Mouse (Mus musculus): ENCODE measurements around the gene Cst3. TPM values are rescaled to one million over a fixed set of nuclear protein-coding genes. Genes with fewer than 3 reads are reported as not detected.

Cst3 gene
- polyA plus RNA-seq (2012; rRNA removed): 742 and 822 TPM in 2 replicates

GRCm38 (mm10) chr2:148875335-148875811 is at the start of gene Cst3:
Cst3 (minus strand) TSS chr2:148875692.
- peak; percentile 54 to 88 for DNase-seq (ENCODE audit: low read depth in 1 of 2, low spot score in 2 of 2)
- peak within 1 kb of the TSS; percentile 69 for H3K27ac ChIP-seq (ENCODE audit: insufficient read depth, low read length)
- TF ChIP-seq POLR2A (IDR thresholded peaks at IDR 0.05; ENCODE audit: low read depth, low read length) (peak; percentile 58), CTCF (IDR thresholded peaks at IDR 0.05; ENCODE audit: extremely low read depth, insufficient read depth, insufficient read length, insufficient replicate concordance) (no peak)

GRCm38 (mm10) chr2:148902286-148902685 is 26.8 kb upstream of the Cst3 start:
- Histone ChIP-seq H3K27ac (ENCODE audit: insufficient read depth, low read length) (no peak overlapping the region), H3K27me3 (ENCODE audit: control insufficient read depth, insufficient read depth, low read length) (no peaks in the 10 kb centered on the region), H3K4me3 (ENCODE audit: extremely low read depth, insufficient read depth, insufficient read length) (no peak overlapping the region), H3K4me1 (ENCODE audit: control insufficient read depth, insufficient read depth, insufficient read length) (no peaks in the 10 kb centered on the region; the same call in 1 of the 2 replicates), H3K36me3 (ENCODE audit: control insufficient read depth, insufficient read depth, low read length) (no peaks in the 10 kb centered on the region)
- DNase-seq (ENCODE audit: low read depth in 1 of 2, low spot score in 2 of 2): peak; percentile 35 to 57
- TF ChIP-seq POLR2A (IDR thresholded peaks at IDR 0.05; ENCODE audit: low read depth, low read length) (no peak), CTCF (IDR thresholded peaks at IDR 0.05; ENCODE audit: extremely low read depth, insufficient read depth, insufficient read length, insufficient replicate concordance) (peak; percentile 63; the same call in 1 of the 2 replicates)
- WGBS: 10% methylated on average over 5 of the region's 5 CpGs

More at GRCm38 (mm10) chr2:148875335-148875811, at the start of gene Cst3:
- Histone ChIP-seq H3K4me1 (ENCODE audit: control insufficient read depth, insufficient read depth, insufficient read length) (peaks cover 19% of the 10 kb centered on the region; the same call in 1 of the 2 replicates), H3K4me3 (ENCODE audit: extremely low read depth, insufficient read depth, insufficient read length) (peak within 1 kb of the TSS; percentile 71), H3K36me3 (ENCODE audit: control insufficient read depth, insufficient read depth, low read length) (peaks cover 5% of the 10 kb centered on the region), H3K27me3 (ENCODE audit: control insufficient read depth, insufficient read depth, low read length) (no peaks in the 10 kb centered on the region)
- WGBS: under 1% methylated on average over 19 of the region's 19 CpGs

DNA sequence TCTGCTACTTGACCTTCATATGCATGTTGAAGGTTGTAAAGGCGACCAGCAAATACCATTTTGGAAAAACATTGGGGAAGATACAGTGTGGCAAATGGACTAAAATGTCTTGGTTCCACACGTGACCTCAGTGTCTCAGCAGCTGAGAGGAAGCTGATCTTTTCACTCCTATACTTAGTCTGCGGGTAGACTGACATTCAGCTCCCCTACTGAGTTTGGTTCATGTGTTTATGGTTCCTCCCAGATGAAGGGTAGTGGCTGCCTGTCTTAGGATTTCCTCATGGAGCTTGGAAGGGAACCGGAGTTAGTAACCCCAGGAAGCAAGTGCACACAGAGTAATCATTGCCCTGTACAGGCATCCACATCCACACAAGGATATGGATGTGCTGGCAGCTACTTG is 24.8 kb upstream of the Cst3 start:
- WGBS: 53% methylated on average over 4 of the region's 4 CpGs
- TF ChIP-seq CTCF (IDR thresholded peaks at IDR 0.05; ENCODE audit: extremely low read depth, insufficient read depth, insufficient read length, insufficient replicate concordance): no peak
- TF ChIP-seq POLR2A (IDR thresholded peaks at IDR 0.05; ENCODE audit: low read depth, low read length): no peak
- no peaks in the 10 kb centered on the region for H3K27me3 ChIP-seq (ENCODE audit: control insufficient read depth, insufficient read depth, low read length)
- no peak overlapping the region for H3K27ac ChIP-seq (ENCODE audit: insufficient read depth, low read length)
- H3K4me3 ChIP-seq (ENCODE audit: extremely low read depth, insufficient read depth, insufficient read length): no peak overlapping the region
- no peaks in the 10 kb centered on the region; the same call in 1 of the 2 replicates for H3K4me1 ChIP-seq (ENCODE audit: control insufficient read depth, insufficient read depth, insufficient read length)
- no peaks in the 10 kb centered on the region for H3K36me3 ChIP-seq (ENCODE audit: control insufficient read depth, insufficient read depth, low read length)
- no peak for DNase-seq (ENCODE audit: low read depth in 1 of 2, low spot score in 2 of 2)

- Histone ChIP-seq H3K4me3 (ENCODE audit: extremely low read depth, insufficient read depth, insufficient read length) (no peak overlapping the region), H3K27me3 (ENCODE audit: control insufficient read depth, insufficient read depth, low read length) (no peaks in the 10 kb centered on the region), H3K36me3 (ENCODE audit: control insufficient read depth, insufficient read depth, low read length) (no peaks in the 10 kb centered on the region), H3K27ac (ENCODE audit: insufficient read depth, low read length) (no peak overlapping the region), H3K4me1 (ENCODE audit: control insufficient read depth, insufficient read depth, insufficient read length) (no peaks in the 10 kb centered on the region; the same call in 1 of the 2 replicates)
- DNase-seq (ENCODE audit: low read depth in 1 of 2, low spot score in 2 of 2): no peak
- TF ChIP-seq POLR2A (IDR thresholded peaks at IDR 0.05; ENCODE audit: low read depth, low read length): no peak
- TF ChIP-seq CTCF (IDR thresholded peaks at IDR 0.05; ENCODE audit: extremely low read depth, insufficient read depth, insufficient read length, insufficient replicate concordance): no peak
- 91% methylated on average over 1 of the region's 1 CpGs for WGBS
Measured at GRCm38 (mm10) chr2:148896219-148896618, 20.7 kb upstream of the Cst3 start.

DNA sequence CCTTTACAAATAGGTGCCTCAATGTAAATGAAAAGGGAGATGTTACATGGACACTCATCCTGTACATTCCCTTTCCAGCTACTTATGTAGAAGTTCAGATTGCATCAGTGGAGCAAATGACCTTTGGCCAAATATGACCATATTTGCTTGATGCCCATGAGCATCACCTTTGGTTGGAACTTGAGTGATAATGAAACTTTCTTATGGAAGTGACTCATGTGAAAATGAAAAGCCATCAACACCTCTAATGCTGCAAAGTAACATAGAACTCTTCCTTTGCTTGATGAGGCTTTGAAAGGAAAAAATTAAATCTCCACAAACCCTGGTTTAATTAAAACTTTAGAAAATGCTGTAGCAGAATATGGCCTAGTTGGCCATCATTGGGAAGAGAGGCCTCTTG is 17.6 kb upstream of the Cst3 start:
- H3K27ac ChIP-seq (ENCODE audit: insufficient read depth, low read length): no peak overlapping the region
- H3K27me3 ChIP-seq (ENCODE audit: control insufficient read depth, insufficient read depth, low read length): no peaks in the 10 kb centered on the region; the same call in 1 of the 2 replicates
- no peak for DNase-seq (ENCODE audit: low read depth in 1 of 2, low spot score in 2 of 2)
- TF ChIP-seq CTCF (IDR thresholded peaks at IDR 0.05; ENCODE audit: extremely low read depth, insufficient read depth, insufficient read length, insufficient replicate concordance) (no peak), POLR2A (IDR thresholded peaks at IDR 0.05; ENCODE audit: low read depth, low read length) (no peak)
- H3K36me3 ChIP-seq (ENCODE audit: control insufficient read depth, insufficient read depth, low read length): no peaks in the 10 kb centered on the region
- no peaks in the 10 kb centered on the region for H3K4me1 ChIP-seq (ENCODE audit: control insufficient read depth, insufficient read depth, insufficient read length)
- no peak overlapping the region for H3K4me3 ChIP-seq (ENCODE audit: extremely low read depth, insufficient read depth, insufficient read length)

DNA sequence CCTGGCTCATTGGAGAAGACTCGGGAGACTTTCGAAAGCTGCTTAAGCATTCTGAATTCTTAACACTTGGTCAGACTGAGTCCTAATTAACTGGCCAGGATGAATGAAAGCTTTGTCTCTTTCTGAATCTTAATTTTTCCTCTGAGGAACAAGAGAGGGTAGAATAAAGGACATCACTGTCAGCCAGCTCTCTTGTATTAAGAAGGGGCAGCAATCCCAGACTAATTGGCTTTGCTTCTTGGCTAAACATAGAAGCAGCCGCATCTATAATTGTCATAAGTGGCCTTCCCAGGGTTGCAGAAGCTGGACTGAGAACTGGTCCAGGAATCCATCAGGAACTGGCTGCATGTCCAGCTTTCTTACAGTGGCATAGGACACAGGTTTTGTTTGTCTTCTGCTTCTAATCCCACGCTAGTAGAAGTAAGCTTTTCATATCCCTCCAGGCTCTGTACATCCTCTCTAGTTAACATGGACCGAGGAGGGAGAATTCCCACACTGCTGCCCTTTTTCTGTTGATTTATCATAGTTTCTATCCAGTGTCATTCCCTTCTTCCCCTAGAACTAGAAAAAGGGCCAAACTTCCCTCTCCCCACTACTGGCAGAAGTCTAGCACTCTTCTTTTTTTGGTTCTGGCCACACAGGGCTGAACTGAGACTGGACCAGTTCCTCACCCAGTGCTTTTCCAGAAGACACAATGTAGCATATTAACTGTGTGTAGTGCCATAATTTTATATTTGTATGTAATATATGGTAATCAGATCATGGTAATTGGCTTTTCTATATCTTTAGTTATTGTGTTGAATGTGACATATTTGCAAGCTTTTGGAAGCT is 14.7 kb upstream of the Cst3 start:
- Histone ChIP-seq H3K4me1 (ENCODE audit: control insufficient read depth, insufficient read depth, insufficient read length) (no peaks in the 10 kb centered on the region), H3K4me3 (ENCODE audit: extremely low read depth, insufficient read depth, insufficient read length) (no peak overlapping the region), H3K36me3 (ENCODE audit: control insufficient read depth, insufficient read depth, low read length) (no peaks in the 10 kb centered on the region), H3K27me3 (ENCODE audit: control insufficient read depth, insufficient read depth, low read length) (no peaks in the 10 kb centered on the region; the same call in 1 of the 2 replicates), H3K27ac (ENCODE audit: insufficient read depth, low read length) (no peak overlapping the region; the same call in 1 of the 2 replicates)
- WGBS: 89% methylated on average over 5 of the region's 5 CpGs
- TF ChIP-seq CTCF (IDR thresholded peaks at IDR 0.05; ENCODE audit: extremely low read depth, insufficient read depth, insufficient read length, insufficient replicate concordance) (no peak), POLR2A (IDR thresholded peaks at IDR 0.05; ENCODE audit: low read depth, low read length) (no peak)
- no peak for DNase-seq (ENCODE audit: low read depth in 1 of 2, low spot score in 2 of 2)

Data from spleen, adult 2 months (tissue).